Mouse (Mus musculus) limb, embryonic 10.5 days (tissue): ENCODE measurements around the gene Blmh. TPM values are rescaled to one million over a fixed set of nuclear protein-coding genes. Genes with fewer than 3 reads are reported as not detected.
"Not testable (repeated sequence)": the region's sequence is repeated elsewhere in the genome, so short reads cannot be mapped to it uniquely, and the experiment has no call there.

Source experiments
- DNase-seq: peaks from one replicate; pipeline ENCODE4 v3.0.0-alpha.2; 2017; ENCODE audit warnings: low spot score
- H3K27ac ChIP-seq: fragments of 300-500 bp; sonication (generic); 2 replicates; pipeline ENCODE4 v1.5.1; 2016; ENCODE audit warnings: mild to moderate bottlenecking
- H3K27me3 ChIP-seq: fragments of 300-500 bp; sonication (generic); 2 replicates; pipeline ENCODE4 v1.6.1; 2016; ENCODE audit warnings: low read depth, mild to moderate bottlenecking; ENCODE audit not compliant: poor library complexity, severe bottlenecking
- H3K36me3 ChIP-seq: fragments of 300-500 bp; sonication (generic); 2 replicates; pipeline ENCODE4 v1.6.1; 2016; ENCODE audit warnings: mild to moderate bottlenecking, moderate library complexity
- H3K4me1 ChIP-seq: fragments of 300-500 bp; sonication (generic); 2 replicates; pipeline ENCODE4 v1.6.1; 2016
- H3K4me3 ChIP-seq: fragments of 300-500 bp; sonication (generic); 2 replicates; pipeline ENCODE4 v1.5.1; 2016; ENCODE audit warnings: mild to moderate bottlenecking, moderate library complexity
- H3K9me3 ChIP-seq: fragments of 300-500 bp; sonication (generic); replicated peaks from 2 replicates; pipeline ENCODE4 v1.6.1; 2016; ENCODE audit warnings: mild to moderate bottlenecking
- WGBS: fragments of 180-500 bp; shearing (Covaris S2); methylation state at CpG from one replicate; pipeline ENCODE4 v1.1.7; 2016; 5-methylcytosine and 5-hydroxymethylcytosine counted together
- polyA plus RNA-seq: library from polyadenylated mRNA; unstranded; fragments of >200 nt; fragmentation: Nextera tagmentation; extraction: Ambion mirVana; gene quantifications from 2 replicates; pipeline ENCODE4 v1.2.1, GENCODE M21; 2016

Blmh gene
- polyA plus RNA-seq, 1 experiment from 2014 or later = 201 TPM

DNA sequence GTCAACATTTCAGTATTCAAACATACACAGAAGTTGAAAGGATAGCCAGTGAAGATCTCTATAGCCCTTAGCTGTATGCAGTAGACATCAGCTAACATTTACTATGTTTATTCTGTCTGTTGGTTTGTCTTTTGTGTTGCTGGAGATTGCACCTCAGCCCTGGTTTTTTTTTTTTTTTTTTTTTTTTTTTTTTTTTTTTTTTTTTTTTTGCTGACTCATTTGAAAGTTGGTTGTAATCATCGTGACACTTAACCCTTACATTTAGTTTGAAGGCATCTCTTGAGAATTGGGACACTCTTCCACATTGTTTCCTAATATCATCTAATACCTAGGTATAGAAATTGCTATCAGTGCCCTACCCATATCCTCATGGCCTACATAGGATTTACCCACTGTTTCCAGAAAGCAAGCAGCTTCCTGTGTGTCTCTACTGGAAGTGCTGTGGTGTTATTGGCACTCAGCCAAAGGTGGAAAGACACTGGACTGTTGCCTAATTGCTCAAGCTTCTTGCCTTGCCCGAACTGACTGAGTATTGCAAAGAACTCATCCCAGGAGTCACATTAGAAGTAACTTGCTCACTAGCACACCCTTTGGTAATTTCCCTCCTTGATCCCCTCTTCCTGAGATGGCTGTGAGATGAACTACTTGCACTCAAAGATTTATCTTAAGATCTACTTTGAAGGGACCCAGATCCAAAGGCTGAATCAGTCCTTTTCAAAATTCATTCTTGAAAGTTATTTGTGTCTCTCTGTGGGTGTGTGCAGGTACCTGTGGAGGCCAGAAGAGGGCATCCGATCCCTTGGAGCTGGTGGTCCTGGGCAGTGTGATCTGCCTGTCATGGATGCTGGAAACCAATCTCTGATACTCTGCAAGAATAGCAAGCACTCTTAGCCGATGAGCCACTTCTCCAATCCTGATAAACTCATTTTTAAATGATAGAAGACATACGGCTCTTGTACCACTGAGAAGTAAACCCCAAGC lies 24.6 kb upstream of the Blmh start:
- Histone ChIP-seq H3K4me3 (no peak overlapping the region), H3K36me3 (no peaks in the 10 kb centered on the region), H3K4me1 (peaks cover 8% of the 10 kb centered on the region), H3K27me3 (no peaks in the 10 kb centered on the region), H3K27ac (no peak overlapping the region), H3K9me3 (no peaks in the 10 kb centered on the region)
- WGBS = 71% methylated on average over 5 of the region's 5 CpGs
- DNase-seq = no peak

DNA sequence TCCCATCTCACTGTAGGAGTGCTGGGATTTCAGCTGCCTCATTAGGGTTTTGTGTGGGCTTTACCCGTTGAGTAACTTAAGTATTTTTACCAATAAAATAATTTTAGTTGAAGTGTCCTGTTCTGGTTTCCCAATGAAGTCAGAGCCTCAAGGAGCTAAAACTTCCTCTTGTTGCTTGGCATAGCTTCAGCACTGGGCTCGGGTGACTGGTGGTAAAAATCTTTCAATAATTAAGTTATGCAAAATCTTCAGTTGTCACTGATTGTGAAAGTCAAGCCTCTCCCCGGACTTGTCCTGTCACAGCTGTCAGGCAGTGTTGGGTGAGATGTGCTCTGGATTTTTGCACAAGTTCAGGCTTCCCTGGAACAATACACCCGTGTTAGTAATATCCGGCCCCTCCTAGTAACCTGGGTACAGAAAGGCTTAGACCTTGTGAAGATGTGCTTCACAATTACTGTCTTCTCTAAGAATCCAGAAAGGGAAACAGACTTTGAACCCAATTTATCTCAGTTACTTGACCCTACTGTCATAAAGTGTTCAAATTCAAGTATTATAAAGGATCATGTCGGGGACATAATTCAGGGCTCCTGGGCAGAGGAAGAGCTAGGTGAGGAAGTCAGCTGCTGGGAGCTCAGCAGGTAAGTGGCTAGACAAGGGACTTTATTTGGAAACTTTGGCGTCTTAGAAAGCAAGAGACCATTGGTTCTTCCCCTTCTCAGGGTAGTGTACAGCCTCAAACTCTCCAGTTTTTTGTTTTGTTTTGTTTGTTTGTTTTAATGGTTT lies 22.8 kb upstream of the Blmh start, which contains the start of gene Tmigd1:
Gene Tmigd1 (plus strand): TSS at position 581 of the 783 bp plus-strand sequence.
- 77% methylated on average over 7 of the region's 7 CpGs for WGBS
- Histone ChIP-seq H3K4me3 (no peak within 1 kb of the TSS), H3K27ac (no peak within 1 kb of the TSS), H3K9me3 (no peaks in the 10 kb centered on the region), H3K36me3 (no peaks in the 10 kb centered on the region), H3K27me3 (no peaks in the 10 kb centered on the region), H3K4me1 (peaks cover 8% of the 10 kb centered on the region)
- DNase-seq = no peak

GRCm38 (mm10) chr11:76904340-76904739 lies 20.3 kb upstream of the Blmh start:
- H3K9me3 ChIP-seq = no peaks in the 10 kb centered on the region
- H3K27me3 ChIP-seq = no peaks in the 10 kb centered on the region
- no peak for DNase-seq
- H3K27ac ChIP-seq = no peak overlapping the region
- 89% methylated on average over 2 of the region's 2 CpGs for WGBS
- H3K36me3 ChIP-seq = no peaks in the 10 kb centered on the region
- no peak overlapping the region for H3K4me3 ChIP-seq
- H3K4me1 ChIP-seq = peaks cover 8% of the 10 kb centered on the region

- 90% methylated on average over 7 of the region's 7 CpGs for WGBS
- Histone ChIP-seq H3K27me3 (no peaks in the 10 kb centered on the region), H3K4me1 (peaks cover 25% of the 10 kb centered on the region), H3K9me3 (no peaks in the 10 kb centered on the region), H3K4me3 (no peak overlapping the region), H3K36me3 (no peaks in the 10 kb centered on the region), H3K27ac (no peak overlapping the region)
- no peak for DNase-seq
Measured at GRCm38 (mm10) chr11:76908651-76909050, 16.0 kb upstream of the Blmh start.

DNA sequence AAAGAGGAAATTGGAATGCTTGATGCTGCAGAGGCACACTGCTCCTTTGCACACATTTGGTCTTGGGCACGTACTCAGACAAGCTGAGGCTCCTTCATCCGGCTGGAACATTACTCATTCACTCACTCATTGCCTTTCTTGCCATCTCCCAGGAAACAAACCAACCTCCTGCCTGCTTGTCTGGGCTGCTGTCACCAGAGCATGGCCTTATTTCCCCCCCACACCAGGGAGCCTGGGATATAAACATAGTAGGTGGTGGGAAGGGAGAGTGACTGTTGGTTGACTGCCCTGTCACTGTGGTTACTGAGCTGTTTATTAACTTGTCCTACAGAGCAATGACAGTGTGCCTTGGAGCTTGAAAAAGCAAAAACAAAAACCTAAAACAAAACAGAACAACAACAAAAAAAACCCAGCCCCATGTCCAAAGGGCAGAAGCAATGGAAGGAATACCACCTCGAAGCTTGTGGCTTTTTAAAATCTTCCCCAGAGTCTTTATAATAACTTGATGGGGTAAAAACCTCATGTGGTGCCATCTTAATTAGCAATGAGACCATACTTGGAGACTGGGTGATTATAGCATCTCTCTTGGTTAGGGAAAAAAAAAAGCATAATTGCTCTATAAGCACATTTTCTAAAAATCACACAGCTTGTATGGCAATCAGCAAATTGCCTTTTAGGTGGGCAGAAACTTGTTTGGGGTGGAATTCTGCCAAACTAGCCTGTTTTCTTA lies 13.1 kb upstream of the Blmh start:
- Histone ChIP-seq H3K27me3 (no peaks in the 10 kb centered on the region), H3K27ac (0 out of 2 replicates have a peak overlapping the region, but pooled peaks have one; percentile 11), H3K36me3 (no peaks in the 10 kb centered on the region), H3K4me1 (peaks cover 40% of the 10 kb centered on the region), H3K4me3 (no peak overlapping the region), H3K9me3 (no peaks in the 10 kb centered on the region)
- WGBS = 77% methylated on average over 3 of the region's 3 CpGs
- DNase-seq = no peak

GRCm38 (mm10) chr11:76912055-76912395 lies 12.6 kb upstream of the Blmh start:
- DNase-seq = no peak
- no peaks in the 10 kb centered on the region for H3K36me3 ChIP-seq
- no peak overlapping the region for H3K4me3 ChIP-seq
- WGBS = 37% methylated on average over 7 of the region's 7 CpGs
- peaks cover 46% of the 10 kb centered on the region for H3K4me1 ChIP-seq
- no peaks in the 10 kb centered on the region for H3K9me3 ChIP-seq
- H3K27ac ChIP-seq = no peak overlapping the region
- no peaks in the 10 kb centered on the region for H3K27me3 ChIP-seq

DNA sequence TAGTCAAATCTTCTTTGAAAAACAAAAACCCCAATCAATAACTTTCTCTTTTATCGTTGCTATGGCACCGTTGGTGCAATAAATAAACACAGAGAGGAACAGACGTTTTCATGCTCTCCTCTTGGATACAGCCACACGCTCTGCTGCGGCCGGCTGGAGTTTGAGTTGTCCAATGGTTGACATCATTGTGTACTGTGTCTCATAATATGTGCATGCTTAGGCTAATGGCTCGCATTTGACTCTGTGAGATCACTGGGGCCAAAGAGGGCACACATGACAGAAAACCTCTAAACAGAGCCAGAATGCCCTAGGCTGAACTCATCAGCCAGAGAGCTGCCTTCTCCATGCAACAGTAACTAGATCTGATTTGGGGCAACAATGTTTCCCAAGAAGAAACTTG lies 10.2 kb upstream of the Blmh start:
- no peak overlapping the region for H3K4me3 ChIP-seq
- H3K9me3 ChIP-seq = no peaks in the 10 kb centered on the region
- 81% methylated on average over 7 of the region's 7 CpGs for WGBS
- no peak for DNase-seq
- H3K36me3 ChIP-seq = no peaks in the 10 kb centered on the region
- H3K27ac ChIP-seq = no peak overlapping the region
- peaks cover 55% of the 10 kb centered on the region for H3K4me1 ChIP-seq
- H3K27me3 ChIP-seq = no peaks in the 10 kb centered on the region

- Histone ChIP-seq H3K4me1 (peaks cover 60% of the 10 kb centered on the region), H3K36me3 (no peaks in the 10 kb centered on the region), H3K9me3 (no peaks in the 10 kb centered on the region), H3K27me3 (no peaks in the 10 kb centered on the region), H3K27ac (peak overlapping the region; percentile 65; the same call in 1 of the 2 replicates), H3K4me3 (peak overlapping the region; percentile 32)
- WGBS = 57% methylated on average over 13 of the region's 13 CpGs
- no peak for DNase-seq
Measured at GRCm38 (mm10) chr11:76916539-76917229, 7.9 kb upstream of the Blmh start.

DNA sequence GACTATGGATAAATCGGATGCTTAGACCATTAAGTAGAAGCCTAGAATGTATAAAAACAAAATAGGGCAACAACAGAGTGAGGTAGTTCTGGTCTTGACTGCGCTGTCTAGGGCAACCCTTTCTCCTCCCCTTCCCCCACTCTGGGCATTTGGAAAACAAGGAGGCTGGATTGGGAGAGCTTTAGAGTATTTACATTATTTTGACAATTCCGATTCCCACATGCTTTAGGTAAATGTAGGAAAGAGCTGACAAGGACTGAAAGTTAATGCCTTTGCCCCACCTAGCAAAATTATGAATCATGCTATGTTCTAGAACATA lies 7.4 kb upstream of the Blmh start:
- peak overlapping the region; percentile 32 for H3K4me3 ChIP-seq
- no peak for DNase-seq
- peak overlapping the region; percentile 65; the same call in 1 of the 2 replicates for H3K27ac ChIP-seq
- H3K9me3 ChIP-seq = no peaks in the 10 kb centered on the region
- no peaks in the 10 kb centered on the region for H3K27me3 ChIP-seq
- peaks cover 59% of the 10 kb centered on the region for H3K4me1 ChIP-seq
- WGBS = 56% methylated on average over 3 of the region's 3 CpGs
- no peaks in the 10 kb centered on the region for H3K36me3 ChIP-seq

GRCm38 (mm10) chr11:76920607-76921006 lies 4.0 kb upstream of the Blmh start:
- H3K4me3 ChIP-seq = no peak overlapping the region
- no peaks in the 10 kb centered on the region for H3K27me3 ChIP-seq
- H3K27ac ChIP-seq = no peak overlapping the region
- WGBS = 85% methylated on average over 1 of the region's 1 CpGs
- peaks cover 34% of the 10 kb centered on the region for H3K4me1 ChIP-seq
- H3K36me3 ChIP-seq = no peaks in the 10 kb centered on the region
- H3K9me3 ChIP-seq = no peaks in the 10 kb centered on the region
- no peak for DNase-seq

DNA sequence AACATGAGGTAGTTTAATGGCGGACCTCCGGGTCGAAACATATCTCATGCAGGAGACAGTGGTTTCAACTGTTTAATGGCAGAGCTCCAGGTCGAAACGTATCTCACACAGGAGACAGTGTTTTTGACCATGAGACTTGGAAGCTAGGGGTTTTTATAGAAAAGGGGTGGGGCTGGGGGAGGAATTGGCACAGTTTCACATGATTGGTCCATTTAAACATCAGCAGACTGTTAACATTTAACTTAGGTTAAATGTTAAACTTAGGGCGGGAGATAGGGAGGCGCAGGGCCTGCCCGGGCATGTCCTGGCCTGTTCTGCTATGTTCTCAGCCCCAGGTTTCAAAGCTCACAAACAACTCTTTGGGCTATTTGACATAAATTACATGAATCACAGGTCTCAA lies 4.0 kb downstream of the Blmh start:
- not testable (repeated sequence) for H3K9me3 ChIP-seq, H3K27me3 ChIP-seq, H3K27ac ChIP-seq, H3K4me1 ChIP-seq, H3K36me3 ChIP-seq, H3K4me3 ChIP-seq, DNase-seq
- WGBS = 93% methylated on average over 8 of the region's 8 CpGs

GRCm38 (mm10) chr11:76933209-76933608 lies 8.6 kb downstream of the Blmh start:
- Histone ChIP-seq H3K4me1 (no peaks in the 10 kb centered on the region), H3K36me3 (no peaks in the 10 kb centered on the region), H3K27me3 (no peaks in the 10 kb centered on the region), H3K9me3 (no peaks in the 10 kb centered on the region), H3K4me3 (no peak overlapping the region), H3K27ac (no peak overlapping the region)
- no peak for DNase-seq
- 68% methylated on average over 3 of the region's 3 CpGs for WGBS
